Mouse (Mus musculus): ENCODE data around the gene Dvl3. TPM values are rescaled to one million over a fixed set of nuclear protein-coding genes. Genes with fewer than 3 reads are reported as not detected.
A peak's percentile ranks its signal among the peaks of the same experiment; 100 is the strongest.
"Not testable (repeated sequence)": the region's sequence is repeated elsewhere in the genome, so short reads cannot be mapped to it uniquely, and the experiment has no call there.

Dvl3 gene
- polyA plus RNA-seq (2015; fragmentation: Nextera tagmentation; extraction: Ambion mirVana) = 26.7 and 27.1 TPM in 2 replicates

DNA sequence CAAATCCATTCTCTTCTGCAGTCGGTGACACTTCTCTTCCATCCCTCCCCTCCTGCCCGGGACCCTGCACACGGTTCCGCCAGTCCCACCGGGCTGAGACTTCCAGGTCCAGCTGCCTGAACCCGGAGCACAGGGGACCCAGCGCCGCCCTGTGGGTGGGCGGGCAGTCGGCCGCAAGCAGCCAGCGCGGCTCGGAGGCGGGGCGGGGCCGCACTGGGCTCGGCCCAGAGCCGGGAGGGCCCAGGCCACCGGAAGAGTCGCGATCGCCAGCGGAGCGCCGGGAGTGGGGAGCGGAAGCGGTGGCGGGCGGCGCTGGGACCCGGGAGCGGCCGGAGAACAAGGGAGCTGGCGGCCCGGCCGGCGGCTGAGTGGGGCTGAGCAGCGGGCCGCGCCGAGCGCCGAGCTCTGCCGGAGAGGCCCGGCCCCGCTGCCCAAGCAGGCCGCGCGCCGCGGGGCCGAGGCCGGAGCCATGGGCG is at the start of gene Dvl3:
Dvl3 (plus strand) TSS at position 257 of the 476 bp plus-strand sequence.
- Histone ChIP-seq H3K9me3 (no peaks in the 10 kb centered on the region), H3K4me1 (peaks cover 26% of the 10 kb centered on the region), H3K4me2 (peak within 1 kb of the TSS; percentile 91), H3K9ac (peak within 1 kb of the TSS; percentile 99), H3K4me3 (peak within 1 kb of the TSS; percentile 87), H3K27me3 (no peaks in the 10 kb centered on the region), H3K36me3 (peaks cover 26% of the 10 kb centered on the region), H3K27ac (peak within 1 kb of the TSS; percentile 93)
- 0% methylated on average over 41 of the region's 55 CpGs for WGBS
- ATAC-seq (ENCODE audit: insufficient number of reproducible peaks, insufficient read depth, low FRiP score, low TSS enrichment, low read depth) = peak; percentile 93

DNA sequence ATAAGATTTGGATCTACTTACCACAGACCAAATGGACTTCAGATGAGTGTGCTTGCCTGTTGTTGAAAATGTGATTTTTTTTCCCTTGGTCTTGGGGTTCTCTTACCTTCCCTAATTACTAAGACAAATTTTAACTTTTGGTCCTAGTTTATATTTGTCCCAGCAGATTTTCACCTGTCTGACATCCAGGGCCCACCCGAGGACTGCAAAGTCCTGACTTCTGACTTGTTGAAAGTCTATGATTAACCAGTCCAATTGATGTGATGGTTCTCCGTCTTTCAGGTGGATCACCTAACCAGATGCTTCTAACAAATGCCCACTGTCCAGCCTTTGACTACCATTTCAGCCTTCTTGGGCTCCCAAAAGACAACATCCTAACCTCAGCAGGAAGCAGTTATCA is 45.8 kb upstream of the Dvl3 start:
- Histone ChIP-seq H3K27ac (no peak overlapping the region), H3K27me3 (no peaks in the 10 kb centered on the region), H3K4me3 (no peak overlapping the region), H3K4me1 (no peaks in the 10 kb centered on the region), H3K36me3 (no peaks in the 10 kb centered on the region), H3K4me2 (no peak overlapping the region), H3K9ac (no peak overlapping the region), H3K9me3 (no peaks in the 10 kb centered on the region)
- ATAC-seq (ENCODE audit: insufficient number of reproducible peaks, insufficient read depth, low FRiP score, low TSS enrichment, low read depth) = no peak
- 87% methylated on average over 2 of the region's 2 CpGs for WGBS

DNA sequence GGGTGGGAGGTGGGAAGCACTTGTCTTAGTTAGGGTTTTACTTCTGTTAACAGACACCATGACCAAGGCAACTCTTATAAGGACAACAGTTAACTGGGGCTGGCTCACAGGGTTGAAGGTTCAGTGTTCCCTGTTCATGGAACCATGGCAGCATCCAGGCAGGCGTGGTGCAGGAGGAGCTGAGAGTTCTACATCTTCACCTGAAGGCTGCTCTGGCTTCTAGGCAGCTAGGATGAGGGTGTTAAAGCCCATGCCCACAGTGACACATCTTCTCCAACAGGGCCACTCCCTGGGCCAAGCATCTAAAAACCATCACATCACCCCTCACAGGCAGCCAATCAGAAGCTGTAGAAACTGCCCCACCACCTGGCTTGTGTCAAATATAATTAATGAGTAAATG is 45.1 kb upstream of the Dvl3 start:
- H3K4me2 ChIP-seq = no peak overlapping the region
- no peaks in the 10 kb centered on the region for H3K36me3 ChIP-seq
- H3K4me1 ChIP-seq = no peaks in the 10 kb centered on the region
- H3K9ac ChIP-seq = no peak overlapping the region
- H3K9me3 ChIP-seq = no peaks in the 10 kb centered on the region
- H3K4me3 ChIP-seq = no peak overlapping the region
- H3K27me3 ChIP-seq = no peaks in the 10 kb centered on the region
- 77% methylated on average over 1 of the region's 1 CpGs for WGBS
- no peak for ATAC-seq (ENCODE audit: insufficient number of reproducible peaks, insufficient read depth, low FRiP score, low TSS enrichment, low read depth)
- H3K27ac ChIP-seq = no peak overlapping the region

DNA sequence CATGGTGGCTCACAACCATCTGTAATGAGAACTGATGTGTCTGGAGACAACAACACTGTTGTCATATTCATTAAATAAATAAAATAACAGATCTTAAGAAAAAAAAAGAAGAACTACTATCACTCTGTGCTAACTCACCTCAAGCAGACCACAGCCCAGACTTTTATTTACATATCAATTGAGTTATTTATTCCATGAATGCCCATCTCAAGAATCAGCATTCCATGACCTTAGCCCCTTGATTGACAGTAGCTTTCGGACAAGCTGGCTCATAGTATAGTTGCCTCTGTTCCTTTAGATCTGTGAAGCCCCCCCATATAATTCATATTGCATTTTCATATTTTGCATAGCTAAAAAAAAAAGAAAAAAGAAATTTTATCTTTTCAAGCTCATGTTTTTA is 43.0 kb upstream of the Dvl3 start:
- no peaks in the 10 kb centered on the region for H3K36me3 ChIP-seq
- H3K4me2 ChIP-seq = no peak overlapping the region
- H3K4me3 ChIP-seq = no peak overlapping the region
- peaks cover 5% of the 10 kb centered on the region; the same call in 1 of the 2 replicates for H3K4me1 ChIP-seq
- no peaks in the 10 kb centered on the region for H3K9me3 ChIP-seq
- H3K27ac ChIP-seq = no peak overlapping the region
- WGBS = 89% methylated on average over 1 of the region's 1 CpGs
- no peak overlapping the region for H3K9ac ChIP-seq
- no peak for ATAC-seq (ENCODE audit: insufficient number of reproducible peaks, insufficient read depth, low FRiP score, low TSS enrichment, low read depth)
- no peaks in the 10 kb centered on the region for H3K27me3 ChIP-seq

DNA sequence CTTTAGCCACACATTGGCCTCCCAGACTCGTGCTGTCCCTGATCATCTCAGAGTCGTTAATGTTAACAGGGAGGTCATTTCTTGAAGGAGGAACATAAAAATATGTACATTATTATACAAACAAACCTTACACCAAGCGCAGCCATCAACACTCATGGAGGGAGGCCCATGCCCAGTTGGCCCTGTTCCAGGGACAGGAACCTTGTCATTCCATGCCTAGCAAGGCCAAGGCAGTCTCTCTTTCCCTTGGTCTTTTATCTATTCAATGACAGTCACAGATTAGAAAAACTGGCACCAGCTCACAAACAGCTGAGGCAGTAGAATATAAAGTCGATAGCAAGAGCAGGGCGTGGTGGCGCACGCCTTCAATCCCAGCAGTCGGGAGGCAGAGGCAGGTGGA is 42.6 kb upstream of the Dvl3 start:
- H3K27me3 ChIP-seq = no peaks in the 10 kb centered on the region
- WGBS = 93% methylated on average over 8 of the region's 8 CpGs

DNA sequence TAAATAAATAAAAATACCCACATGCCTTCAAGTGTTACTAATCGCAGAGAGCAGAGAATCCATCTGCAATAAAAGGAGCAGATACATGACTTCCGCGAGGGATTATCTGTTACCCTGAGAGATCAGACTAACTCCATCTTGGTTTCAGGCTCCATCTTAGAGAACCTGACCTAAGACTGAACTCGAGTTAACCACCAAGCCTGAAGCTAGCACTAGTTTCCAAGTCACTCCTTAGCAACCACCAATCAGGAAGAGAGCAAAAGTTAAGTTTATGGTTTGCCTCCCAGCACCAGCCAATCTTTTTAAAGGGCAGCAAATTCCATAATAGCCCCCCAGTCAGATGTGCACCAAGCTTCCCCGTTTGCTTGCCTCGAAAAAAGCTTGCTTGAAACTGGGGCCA is 42.0 kb upstream of the Dvl3 start:
- no peak overlapping the region for H3K9ac ChIP-seq
- WGBS = 76% methylated on average over 6 of the region's 6 CpGs
- H3K27ac ChIP-seq = no peak overlapping the region
- ATAC-seq (ENCODE audit: insufficient number of reproducible peaks, insufficient read depth, low FRiP score, low TSS enrichment, low read depth) = no peak
- H3K36me3 ChIP-seq = no peaks in the 10 kb centered on the region
- H3K4me3 ChIP-seq = no peak overlapping the region
- no peaks in the 10 kb centered on the region for H3K9me3 ChIP-seq
- no peak overlapping the region for H3K4me2 ChIP-seq
- no peaks in the 10 kb centered on the region for H3K27me3 ChIP-seq
- H3K4me1 ChIP-seq = peaks cover 5% of the 10 kb centered on the region; the same call in 1 of the 2 replicates

More for the DNA sequence above, 42.6 kb upstream of the Dvl3 start:
- Histone ChIP-seq H3K36me3 (no peaks in the 10 kb centered on the region), H3K4me2 (no peak overlapping the region), H3K9me3 (no peaks in the 10 kb centered on the region), H3K27ac (no peak overlapping the region), H3K4me3 (no peak overlapping the region), H3K4me1 (peaks cover 5% of the 10 kb centered on the region; the same call in 1 of the 2 replicates), H3K9ac (no peak overlapping the region)
- ATAC-seq (ENCODE audit: insufficient number of reproducible peaks, insufficient read depth, low FRiP score, low TSS enrichment, low read depth) = no peak

DNA sequence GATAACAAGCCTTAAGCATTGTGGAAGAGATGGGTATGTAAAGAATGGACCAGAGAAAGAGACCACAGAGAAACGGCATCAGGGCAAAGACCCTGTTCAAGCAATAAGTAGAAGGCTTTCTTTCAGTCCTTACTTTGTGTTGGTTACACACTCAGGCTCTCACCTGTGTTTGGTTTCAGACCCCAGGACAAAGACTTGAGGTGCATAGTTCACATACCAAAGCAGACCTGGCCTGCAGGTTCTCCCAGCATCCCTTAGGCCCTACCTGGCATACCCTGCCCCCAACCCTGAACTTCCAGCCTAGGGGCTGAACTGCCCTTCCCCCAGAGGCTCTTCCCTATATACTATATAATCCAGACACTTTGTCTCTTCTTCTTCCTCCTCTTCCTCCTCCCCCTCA is 41.4 kb upstream of the Dvl3 start:
- Histone ChIP-seq H3K27ac (no peak overlapping the region), H3K4me2 (no peak overlapping the region), H3K36me3 (no peaks in the 10 kb centered on the region), H3K4me1 (peaks cover 5% of the 10 kb centered on the region; the same call in 1 of the 2 replicates), H3K9ac (no peak overlapping the region), H3K9me3 (no peaks in the 10 kb centered on the region), H3K4me3 (no peak overlapping the region), H3K27me3 (no peaks in the 10 kb centered on the region)
- 84% methylated on average over 1 of the region's 1 CpGs for WGBS
- no peak for ATAC-seq (ENCODE audit: insufficient number of reproducible peaks, insufficient read depth, low FRiP score, low TSS enrichment, low read depth)

DNA sequence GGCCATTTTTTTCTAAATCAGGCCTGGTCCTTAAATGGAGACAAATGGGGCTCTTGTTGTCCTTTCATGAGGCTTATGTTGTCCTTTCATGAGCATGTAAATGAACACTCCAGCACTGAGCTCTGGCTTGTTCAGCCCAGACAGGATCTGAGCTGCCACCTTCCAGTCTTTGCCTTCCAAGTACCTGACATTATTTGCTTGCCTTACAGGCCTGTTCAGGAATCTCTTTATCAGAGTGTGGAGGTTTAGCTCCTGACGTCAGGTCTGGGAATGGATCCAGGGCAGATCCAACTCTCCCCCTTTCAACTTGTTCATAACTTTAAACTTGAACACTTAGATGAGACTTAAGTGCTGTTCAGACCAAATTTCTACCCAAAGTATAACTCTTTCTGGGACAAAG is 39.9 kb upstream of the Dvl3 start:
- H3K4me2 ChIP-seq = no peak overlapping the region
- no peaks in the 10 kb centered on the region for H3K36me3 ChIP-seq
- H3K4me3 ChIP-seq = no peak overlapping the region
- H3K27me3 ChIP-seq = no peaks in the 10 kb centered on the region
- H3K27ac ChIP-seq = no peak overlapping the region
- WGBS = 31% methylated on average over 1 of the region's 1 CpGs
- H3K4me1 ChIP-seq = peaks cover 5% of the 10 kb centered on the region
- no peak overlapping the region for H3K9ac ChIP-seq
- ATAC-seq (ENCODE audit: insufficient number of reproducible peaks, insufficient read depth, low FRiP score, low TSS enrichment, low read depth) = no peak
- no peaks in the 10 kb centered on the region for H3K9me3 ChIP-seq

DNA sequence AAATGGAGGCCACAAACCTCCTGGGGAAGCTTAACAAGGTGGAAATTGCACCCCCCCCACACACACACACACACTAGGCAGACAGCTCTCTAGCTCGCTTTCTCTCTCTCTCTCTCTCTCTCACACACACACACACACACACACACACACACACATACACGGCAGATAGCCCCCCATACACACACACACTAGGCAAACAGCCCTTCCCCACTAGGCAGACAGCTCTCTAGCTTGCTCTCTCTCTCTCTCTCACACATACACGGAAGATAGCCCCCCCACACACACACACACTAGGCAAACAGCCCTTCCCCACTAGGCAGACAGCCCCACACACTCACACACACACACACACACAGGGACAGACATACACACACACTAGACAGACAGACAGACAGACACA is 39.5 kb upstream of the Dvl3 start:
- ATAC-seq (ENCODE audit: insufficient number of reproducible peaks, insufficient read depth, low FRiP score, low TSS enrichment, low read depth) = no peak
- peaks cover 5% of the 10 kb centered on the region for H3K4me1 ChIP-seq
- no peak overlapping the region for H3K4me3 ChIP-seq
- WGBS = 49% methylated on average over 3 of the region's 3 CpGs
- H3K9me3 ChIP-seq = no peaks in the 10 kb centered on the region
- no peak overlapping the region for H3K4me2 ChIP-seq
- no peaks in the 10 kb centered on the region for H3K36me3 ChIP-seq
- no peak overlapping the region for H3K9ac ChIP-seq
- H3K27ac ChIP-seq = no peak overlapping the region
- no peaks in the 10 kb centered on the region for H3K27me3 ChIP-seq

DNA sequence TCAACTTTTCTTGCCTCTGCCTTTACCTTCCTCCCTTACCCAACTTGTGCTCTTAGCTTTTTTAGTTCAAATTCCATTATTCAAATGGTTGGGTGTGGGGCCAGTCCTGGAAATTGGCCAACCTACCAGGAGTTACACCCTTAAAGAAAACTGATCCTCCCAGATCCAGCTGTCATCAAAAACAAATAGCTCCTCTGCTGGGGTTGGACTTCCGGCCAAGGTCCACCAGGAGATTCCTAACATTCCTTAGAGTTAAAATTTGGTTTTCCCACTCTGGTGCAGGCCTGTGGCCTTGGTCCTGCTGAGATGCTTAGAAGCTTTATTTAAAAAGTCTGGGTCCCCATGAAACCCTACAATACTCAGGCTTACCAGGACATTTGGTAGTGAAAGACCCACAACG is 38.3 kb upstream of the Dvl3 start:
- no peaks in the 10 kb centered on the region for H3K36me3 ChIP-seq
- WGBS = 37% methylated on average over 2 of the region's 2 CpGs
- H3K4me1 ChIP-seq = peaks cover 5% of the 10 kb centered on the region
- H3K9me3 ChIP-seq = no peaks in the 10 kb centered on the region
- no peak overlapping the region for H3K9ac ChIP-seq
- no peaks in the 10 kb centered on the region for H3K27me3 ChIP-seq
- no peak overlapping the region for H3K4me3 ChIP-seq
- no peak overlapping the region for H3K4me2 ChIP-seq
- no peak overlapping the region for H3K27ac ChIP-seq
- ATAC-seq (ENCODE audit: insufficient number of reproducible peaks, insufficient read depth, low FRiP score, low TSS enrichment, low read depth) = no peak

DNA sequence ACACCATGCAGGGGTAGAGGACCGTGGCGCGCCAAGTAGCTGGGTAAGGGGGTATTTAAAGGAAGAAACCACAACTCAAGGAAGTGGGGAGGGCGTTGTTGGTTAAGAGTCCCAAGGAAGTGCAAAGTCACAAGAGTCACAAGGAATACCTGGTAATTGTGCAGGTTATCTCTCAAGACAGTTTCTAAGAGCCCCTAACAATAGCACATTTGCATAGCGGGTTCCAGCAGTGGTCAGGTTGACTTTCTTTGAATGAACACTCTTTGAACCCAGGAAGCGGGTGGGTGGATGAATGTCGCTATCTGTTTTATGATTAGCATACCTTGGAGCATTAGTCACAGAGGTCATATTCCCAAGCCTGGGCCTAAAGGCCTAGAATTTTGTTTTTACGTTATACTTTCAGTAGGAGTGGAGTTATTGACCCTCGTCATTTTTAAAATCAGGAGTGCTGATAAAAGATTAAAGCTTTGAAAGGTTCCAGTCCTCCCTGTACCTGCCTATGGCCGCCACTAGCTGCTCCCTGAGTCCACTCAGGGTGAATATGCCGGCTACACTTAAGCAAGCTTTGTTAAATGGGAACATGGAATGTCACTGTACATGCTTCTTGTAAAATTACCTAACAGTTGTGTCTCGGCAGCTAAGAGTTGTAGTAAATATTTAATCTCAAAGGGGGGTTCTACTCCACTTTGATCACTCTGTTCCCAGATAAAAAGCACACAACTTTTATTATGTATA is 37.6 kb upstream of the Dvl3 start:
- not testable (repeated sequence) for H3K4me3 ChIP-seq; H3K4me1 ChIP-seq; H3K9me3 ChIP-seq; H3K27me3 ChIP-seq; H3K9ac ChIP-seq; ATAC-seq (ENCODE audit: insufficient number of reproducible peaks, insufficient read depth, low FRiP score, low TSS enrichment, low read depth); H3K36me3 ChIP-seq; H3K4me2 ChIP-seq; H3K27ac ChIP-seq
- WGBS = 91% methylated on average over 12 of the region's 12 CpGs

DNA sequence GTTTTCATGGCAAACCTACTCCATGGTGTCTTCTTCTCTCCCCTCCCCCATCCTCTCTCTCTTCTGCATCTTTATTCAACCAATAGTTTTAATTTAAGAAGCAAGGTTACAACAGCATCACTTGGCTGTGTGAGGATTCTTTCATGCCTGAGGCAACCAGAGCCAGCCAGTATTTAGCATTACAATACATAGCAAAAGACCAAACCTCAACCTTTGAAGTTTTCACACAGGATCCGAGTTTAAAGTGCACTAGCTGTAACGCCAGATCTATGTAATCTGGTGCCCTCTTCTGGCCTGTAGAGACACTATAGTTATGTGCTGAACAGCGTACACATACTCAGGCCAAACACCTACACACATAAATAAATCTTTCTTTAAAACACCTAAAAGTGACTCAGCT is 36.7 kb upstream of the Dvl3 start:
- Histone ChIP-seq H3K4me3 (no peak overlapping the region), H3K4me2 (no peak overlapping the region), H3K9me3 (no peaks in the 10 kb centered on the region), H3K4me1 (peaks cover 5% of the 10 kb centered on the region), H3K9ac (no peak overlapping the region), H3K36me3 (no peaks in the 10 kb centered on the region), H3K27ac (no peak overlapping the region), H3K27me3 (no peaks in the 10 kb centered on the region)
- WGBS = 38% methylated on average over 3 of the region's 3 CpGs
- no peak for ATAC-seq (ENCODE audit: insufficient number of reproducible peaks, insufficient read depth, low FRiP score, low TSS enrichment, low read depth)
